Mouse (Mus musculus) heart, postnatal 36 days (tissue): ENCODE results near the gene Cyp3a44. TPM values are rescaled to one million over a fixed set of nuclear protein-coding genes. Genes with fewer than 3 reads are reported as not detected.
"Not testable (repeated sequence)": the region's sequence is repeated elsewhere in the genome, so short reads cannot be mapped to it uniquely, and the experiment has no call there.

ENCODE experiments used
- DNase-seq, 2 experiments: peaks; one replicate each; pipeline ENCODE4 v3.0.0; 2021 to 2022
- intact Hi-C: fragments of 180-260 bp; cut with DNase I; formaldehyde crosslinking; loops from one replicate; pipeline ENCODE4 v1.15.1; 2025
- total RNA-seq, 2 experiments: library from RNA; stranded (reverse); gene quantifications; 2 replicates each; pipeline ENCODE4 v1.2.3; 2021

Cyp3a44 gene
- not detected for total RNA-seq

- intact Hi-C loops, DNase-seq: not testable (repeated sequence)
Observed at GRCm38 (mm10) chr5:145805796-145806195, at the start of gene Cyp3a44. Gene Cyp3a44 (minus strand): TSS chr5:145805874.

GRCm38 (mm10) chr5:145800229-145800628 is 5.4 kb downstream of the Cyp3a44 start:
- DNase-seq, intact Hi-C loops: not testable (repeated sequence)

- intact Hi-C loops, DNase-seq: not testable (repeated sequence)
Observed at GRCm38 (mm10) chr5:145793232-145793631, 12.4 kb downstream of the Cyp3a44 start.

- intact Hi-C loops, DNase-seq: not testable (repeated sequence)
Observed at GRCm38 (mm10) chr5:145737512-145737911, 68.2 kb downstream of the Cyp3a44 start.

Other genes starting within 250 kb of the Cyp3a44 start
- gene Cyp3a41b, start 221.1 kb downstream of the Cyp3a44 start, total RNA-seq = not detected
- gene Cyp3a41a, start 85.7 kb downstream of the Cyp3a44 start, total RNA-seq = not detected
- not detected for gene Cyp3a11, start 74.1 kb upstream of the Cyp3a44 start, total RNA-seq
- gene Cyp3a25, start 203.7 kb upstream of the Cyp3a44 start, total RNA-seq = not detected